Mouse (Mus musculus) spleen, postnatal 10 days (tissue): ENCODE measurements around the gene Rgs9bp.
"Not testable (repeated sequence)": the region's sequence is repeated elsewhere in the genome, so short reads cannot be mapped to it uniquely, and the experiment has no call there.

Source experiments
- DNase-seq, 2 experiments: peaks; one replicate each; pipeline ENCODE4 v3.0.0; 2021 to 2022; ENCODE audit warnings: low spot score in 2 of 2

Gene Rgs9bp

GRCm38 (mm10) chr7:35583476-35584025, 1.8 kb downstream of the Rgs9bp start:
- DNase-seq: no peak

GRCm38 (mm10) chr7:35582719-35583118, 2.7 kb downstream of the Rgs9bp start:
- peak in 1 of 2 experiments; percentile 48 for DNase-seq

- peak in 1 of 2 experiments; percentile 81 for DNase-seq
Measured at GRCm38 (mm10) chr7:35579849-35580248, 5.5 kb downstream of the Rgs9bp start.

- not testable (repeated sequence) for DNase-seq
Measured at GRCm38 (mm10) chr7:35570883-35571282, 14.5 kb downstream of the Rgs9bp start.

GRCm38 (mm10) chr7:35569724-35570123, 15.7 kb downstream of the Rgs9bp start:
- DNase-seq: peak in 1 of 2 experiments; percentile 30

GRCm38 (mm10) chr7:35565965-35566364, 19.4 kb downstream of the Rgs9bp start:
- DNase-seq: not testable (repeated sequence)

- not testable (repeated sequence) for DNase-seq
Measured at GRCm38 (mm10) chr7:35564872-35565271, 20.5 kb downstream of the Rgs9bp start.

GRCm38 (mm10) chr7:35564067-35564865, 21.1 kb downstream of the Rgs9bp start:
- no peak for DNase-seq

- no peak for DNase-seq
Measured at GRCm38 (mm10) chr7:35563071-35563470, 22.3 kb downstream of the Rgs9bp start.

GRCm38 (mm10) chr7:35559838-35560237, 25.5 kb downstream of the Rgs9bp start:
- peak in 1 of 2 experiments; percentile 14 for DNase-seq

GRCm38 (mm10) chr7:35558681-35559080, 26.7 kb downstream of the Rgs9bp start:
- DNase-seq: no peak

- peak in 1 of 2 experiments; percentile 17 for DNase-seq
Measured at GRCm38 (mm10) chr7:35557577-35557976, 27.8 kb downstream of the Rgs9bp start.

- peak; percentile 36 to 59 for DNase-seq
Measured at GRCm38 (mm10) chr7:35556905-35557304, 28.5 kb downstream of the Rgs9bp start.

GRCm38 (mm10) chr7:35556205-35556603, 29.2 kb downstream of the Rgs9bp start, which contains the start of gene Nudt19:
TSS of gene Nudt19 (minus strand) at chr7:35556304.
- DNase-seq: no peak

- peak; percentile 85 to 88 for DNase-seq
Measured at GRCm38 (mm10) chr7:35555224-35556204, 29.9 kb downstream of the Rgs9bp start.

GRCm38 (mm10) chr7:35554605-35555175, 30.7 kb downstream of the Rgs9bp start:
- DNase-seq: peak; percentile 29 to 59

GRCm38 (mm10) chr7:35553751-35554604, 31.4 kb downstream of the Rgs9bp start:
- peak; percentile 32 to 81 for DNase-seq

GRCm38 (mm10) chr7:35545881-35546280, 39.5 kb downstream of the Rgs9bp start:
- DNase-seq: peak in 1 of 2 experiments; percentile 69

GRCm38 (mm10) chr7:35537562-35537961, 47.8 kb downstream of the Rgs9bp start, which contains the start of gene Tdrd12:
TSS of gene Tdrd12 (minus strand) at chr7:35537745.
- DNase-seq: peak in 1 of 2 experiments; percentile 30
